25 mouse cellular contexts compared by ENCODE assay signal in genomic region chr9:25683635-25684333, GRCm38 (mm10).
"Had no signal": no experiment of that assay in that cellular context is flagged by ENCODE, and none has a peak within 500 bp of the region (broad histone marks: within the 10 kb centered on the region; RNA-seq: fewer than 3 reads in every experiment).

No protein-coding gene starts in this region.

- H3K27ac ChIP-seq: heart, adult 2 months; heart, embryonic 13.5 days; heart, embryonic 15.5 days; hindbrain, embryonic 14.5 days; kidney, embryonic 15.5 days; kidney, postnatal 0 days; limb, embryonic 13.5 days; limb, embryonic 15.5 days had no signal

- H3K4me3 ChIP-seq: heart, adult 2 months; heart, embryonic 13.5 days; heart, embryonic 15.5 days; kidney, embryonic 15.5 days; limb, embryonic 13.5 days; limb, embryonic 15.5 days had no signal

- H3K9ac ChIP-seq: forebrain, postnatal 0 days; heart, embryonic 13.5 days; heart, embryonic 15.5 days; hindbrain, embryonic 14.5 days; kidney, embryonic 15.5 days; limb, embryonic 13.5 days; limb, embryonic 15.5 days had no signal

- H3K27me3 ChIP-seq: heart, embryonic 13.5 days; heart, embryonic 15.5 days; kidney, embryonic 15.5 days; limb, embryonic 13.5 days; limb, embryonic 15.5 days had no signal

- H3K36me3 ChIP-seq: heart, embryonic 13.5 days; heart, embryonic 15.5 days; kidney, embryonic 15.5 days; limb, embryonic 13.5 days; limb, embryonic 15.5 days had no signal

- H3K4me2 ChIP-seq: heart, embryonic 11.5 days; heart, embryonic 13.5 days; heart, embryonic 15.5 days; hindbrain, embryonic 14.5 days; kidney, embryonic 15.5 days; limb, embryonic 13.5 days; limb, embryonic 15.5 days had no signal

- H3K9me3 ChIP-seq: heart, embryonic 13.5 days; heart, embryonic 15.5 days; kidney, embryonic 15.5 days; limb, embryonic 13.5 days; limb, embryonic 15.5 days had no signal

- H3K4me1 ChIP-seq: heart, embryonic 13.5 days; heart, embryonic 15.5 days; kidney, embryonic 15.5 days; limb, embryonic 13.5 days; limb, embryonic 15.5 days had no signal

- DNase-seq: forebrain, postnatal 0 days; gastrocnemius, postnatal 14 days; gastrocnemius, postnatal 36 days; heart, adult 11 months; heart, adult 2 months; heart, postnatal 14 days; heart, postnatal 36 days; kidney, adult 11 months; kidney, adult 2 months; kidney, adult 9 months; kidney, postnatal 14 days; kidney, postnatal 36 days; layer of hippocampus, adult 9-11 months; layer of hippocampus, postnatal 36 days; left cerebral cortex, postnatal 4 days had no signal

- ATAC-seq: forebrain, postnatal 0 days; hindbrain, embryonic 16.5 days; intestine, embryonic 16.5 days had no signal
